Mouse (Mus musculus) gastrocnemius, postnatal 14 days (tissue): ENCODE measurements around the gene Adgra1. TPM values are rescaled to one million over a fixed set of nuclear protein-coding genes. Genes with fewer than 3 reads are reported as not detected.

Source experiments
- DNase-seq: peaks from one replicate; pipeline ENCODE4 v3.0.0; 2021; ENCODE audit warnings: mixed read lengths
- intact Hi-C: fragments of 180-260 bp; cut with DNase I; formaldehyde crosslinking; loops from one replicate; pipeline ENCODE4 v1.15.1; 2025; ENCODE audit warnings: low total_unique reads
- total RNA-seq, 2 experiments: library from RNA; stranded (reverse); gene quantifications; 2 replicates each; pipeline ENCODE4 v1.2.3; 2021

Gene Adgra1
- total RNA-seq, 2 experiments from 2014 or later = 0.14 to 0.22 TPM

DNA sequence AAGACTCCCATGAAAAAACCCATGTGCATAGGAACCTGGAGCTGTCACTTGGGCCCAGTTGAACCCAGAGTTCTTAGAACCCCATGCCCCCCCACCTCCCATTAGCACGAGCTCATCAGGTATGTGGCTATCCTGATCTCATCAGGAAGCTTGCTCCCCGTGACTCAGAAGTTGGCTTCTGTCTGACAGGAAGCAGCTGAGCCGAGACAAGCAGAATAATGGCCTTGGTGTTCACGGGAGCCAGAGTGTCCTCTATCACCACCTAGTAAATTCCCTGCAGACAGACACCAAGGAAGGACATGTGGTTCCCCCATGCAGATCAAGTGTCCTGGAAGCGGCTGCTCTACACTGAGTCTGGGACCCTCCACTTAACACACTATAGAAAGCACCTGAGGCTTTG is 9.8 kb downstream of the Adgra1 start:
- no peak for DNase-seq

DNA sequence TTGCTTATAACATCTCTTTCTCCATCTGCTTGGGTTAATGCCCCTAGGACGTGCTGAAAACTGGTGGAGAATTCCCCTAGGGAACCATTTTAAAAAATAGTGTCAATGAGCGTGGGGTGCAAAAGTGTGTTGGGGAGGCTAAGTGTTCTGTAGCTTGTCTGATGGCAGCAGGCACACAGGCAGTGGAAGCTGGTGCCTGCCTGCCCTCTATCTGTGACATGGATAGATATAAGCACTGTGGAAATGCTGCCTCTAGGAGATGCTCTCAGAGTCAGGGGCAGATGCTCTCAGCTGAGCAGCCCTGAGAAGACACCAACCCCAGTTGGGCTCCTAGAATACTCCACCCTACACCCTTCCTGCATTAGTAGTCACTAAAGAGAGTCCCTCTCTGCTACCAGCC is 11.1 kb downstream of the Adgra1 start:
- intact Hi-C loops = no loop called here
- no peak for DNase-seq

More for the DNA sequence above, 9.8 kb downstream of the Adgra1 start:
- intact Hi-C loops = no loop called here

DNA sequence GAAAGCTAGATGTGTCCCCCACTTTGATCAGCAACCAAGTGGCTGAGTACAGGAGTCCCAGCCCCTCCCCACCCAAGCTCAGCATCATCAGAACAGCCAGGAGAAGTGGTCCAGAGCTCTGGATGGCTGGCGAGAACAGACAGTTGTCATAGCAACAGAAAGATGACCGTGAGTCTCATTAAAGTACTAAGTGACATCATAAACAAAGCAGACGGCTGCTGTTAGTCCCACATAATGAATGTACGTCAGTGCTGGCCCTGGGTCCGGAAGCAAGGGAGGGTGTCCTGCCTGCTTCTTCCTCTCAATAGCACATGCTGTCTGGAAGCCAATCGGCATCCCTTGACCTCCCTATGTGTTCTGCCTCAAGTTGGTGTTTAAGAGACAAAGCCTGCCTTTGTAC is 16.2 kb downstream of the Adgra1 start:
- intact Hi-C loops = no loop called here
- DNase-seq = no peak

DNA sequence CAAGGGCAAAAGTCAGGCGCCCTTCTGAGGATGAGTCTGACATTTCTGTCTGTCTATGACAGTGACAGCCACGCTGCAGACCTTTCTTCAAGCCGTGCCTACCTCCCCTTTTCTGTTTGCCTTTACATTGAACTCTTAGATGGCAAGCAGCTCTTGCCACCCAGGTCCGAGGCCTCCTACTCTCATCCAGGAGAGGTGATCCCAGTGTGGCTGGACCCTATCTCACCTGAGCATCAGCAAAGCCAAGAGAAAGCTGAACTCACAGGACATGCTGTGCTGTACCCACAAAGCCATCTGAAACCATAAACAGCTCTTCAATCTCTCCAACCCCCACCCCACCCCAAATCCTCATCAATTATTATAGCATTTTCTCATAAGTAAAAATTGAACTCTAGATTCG is 16.7 kb downstream of the Adgra1 start:
- intact Hi-C loops = no loop called here
- DNase-seq = no peak

DNA sequence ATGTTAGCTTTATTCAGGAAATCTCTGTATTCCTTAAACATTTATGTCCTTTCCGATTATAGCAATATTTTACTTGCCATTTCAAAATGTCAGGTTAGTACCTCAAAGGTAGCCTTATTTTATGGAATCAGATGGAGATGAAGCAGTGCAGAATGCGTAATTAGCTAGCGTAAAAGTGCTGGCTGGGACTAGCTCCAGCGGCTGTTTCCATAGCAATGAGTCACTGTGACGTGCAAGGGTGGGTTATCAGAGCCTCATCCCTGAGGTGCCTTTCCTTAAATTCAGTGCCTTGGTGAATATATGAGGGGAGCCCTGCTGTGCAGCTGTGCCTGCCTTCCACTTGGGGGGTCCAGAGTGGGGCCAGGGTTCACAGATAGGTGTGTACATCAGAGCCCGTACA is 17.1 kb downstream of the Adgra1 start:
- intact Hi-C loops = no loop called here

DNA sequence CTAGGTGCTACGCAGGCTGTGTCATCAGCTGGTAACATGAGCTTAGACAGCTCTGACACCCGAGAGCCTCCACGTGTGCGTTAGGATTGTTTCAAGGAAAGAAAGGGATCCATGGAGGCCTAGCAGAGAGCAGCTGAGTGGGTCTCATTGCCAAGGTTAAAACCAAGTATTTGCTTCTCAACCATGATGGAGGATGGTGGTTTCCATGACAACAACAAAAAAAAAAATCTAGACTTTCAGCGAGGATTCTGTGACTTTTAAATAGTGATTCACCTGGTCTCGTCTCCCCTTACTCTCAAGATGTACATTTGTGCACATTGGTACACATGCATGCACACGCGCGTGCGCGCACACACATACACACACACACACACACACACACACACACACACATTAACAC is 21.3 kb downstream of the Adgra1 start:
- DNase-seq = no peak
- intact Hi-C loops = no loop called here

More for the DNA sequence above, 17.1 kb downstream of the Adgra1 start:
- no peak for DNase-seq

DNA sequence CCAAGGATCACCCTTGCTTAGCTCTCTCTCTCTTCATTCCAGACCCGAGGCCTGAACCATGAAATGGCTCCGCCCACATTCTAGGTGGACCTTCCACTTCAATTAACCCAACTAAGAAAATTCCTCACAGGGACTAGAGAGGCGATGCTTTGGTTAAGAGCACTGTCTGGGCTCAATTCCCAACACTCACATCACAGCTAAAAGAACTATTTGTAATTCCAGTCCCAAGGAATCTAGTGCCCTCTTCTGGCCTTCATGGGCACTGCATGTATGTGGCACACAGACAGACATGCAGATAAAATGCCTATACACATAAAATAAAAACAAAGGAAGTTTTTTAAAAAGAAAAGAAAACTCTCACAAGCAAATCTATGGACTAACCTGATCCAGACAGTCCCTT is 27.4 kb downstream of the Adgra1 start:
- DNase-seq = peak; percentile 59

DNA sequence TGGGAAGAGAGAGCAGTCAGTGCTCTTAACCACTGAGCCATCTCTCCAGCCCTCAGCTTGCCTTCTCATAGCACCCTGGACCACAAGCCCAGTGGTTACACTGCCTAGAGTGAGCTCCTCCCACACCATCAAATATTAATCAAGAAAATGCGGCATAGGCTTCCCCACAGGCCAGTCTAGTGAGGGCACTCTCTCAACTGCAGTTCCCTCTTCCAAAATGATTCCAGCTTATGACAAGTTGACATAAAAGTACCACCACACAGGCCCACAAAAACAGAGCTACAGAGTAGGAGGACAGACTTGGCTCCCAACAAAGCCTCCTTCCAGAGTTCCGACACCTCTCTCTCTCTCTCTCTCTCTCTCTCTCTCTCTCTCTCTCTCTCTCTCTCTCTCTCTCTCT is 29.1 kb downstream of the Adgra1 start:
- no peak for DNase-seq
- intact Hi-C loops = loop anchor here (10.0 kb wide), 1 partner anchor 218 kb away; no protein-coding TSS in a partner anchor

More for the DNA sequence above, 27.4 kb downstream of the Adgra1 start:
- intact Hi-C loops = loop anchor here (2.0 to 10.0 kb wide), 2 partner anchors 159 to 217 kb away; no protein-coding TSS in a partner anchor

DNA sequence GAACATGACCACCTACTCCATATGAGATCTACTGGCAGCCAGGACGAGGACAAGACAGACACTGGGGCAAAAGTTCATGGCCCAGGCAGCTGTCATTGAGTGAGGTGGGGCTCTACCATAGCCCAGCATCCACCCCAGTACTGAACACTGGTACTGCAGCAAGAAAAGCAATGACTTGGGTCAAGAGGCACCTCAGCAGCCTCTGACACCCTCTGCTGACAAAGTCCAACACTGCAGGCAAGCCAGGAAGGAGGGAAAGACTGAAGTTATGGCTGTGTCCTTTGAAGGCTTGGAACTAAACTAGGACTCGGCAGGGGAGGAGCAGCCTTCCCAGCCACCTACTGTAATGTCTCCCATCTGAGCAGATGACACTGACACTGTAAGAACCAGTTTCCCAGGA is 30.3 kb downstream of the Adgra1 start:
- intact Hi-C loops = loop anchor here (10.0 kb wide), 1 partner anchor 219 kb away; no protein-coding TSS in a partner anchor

DNA sequence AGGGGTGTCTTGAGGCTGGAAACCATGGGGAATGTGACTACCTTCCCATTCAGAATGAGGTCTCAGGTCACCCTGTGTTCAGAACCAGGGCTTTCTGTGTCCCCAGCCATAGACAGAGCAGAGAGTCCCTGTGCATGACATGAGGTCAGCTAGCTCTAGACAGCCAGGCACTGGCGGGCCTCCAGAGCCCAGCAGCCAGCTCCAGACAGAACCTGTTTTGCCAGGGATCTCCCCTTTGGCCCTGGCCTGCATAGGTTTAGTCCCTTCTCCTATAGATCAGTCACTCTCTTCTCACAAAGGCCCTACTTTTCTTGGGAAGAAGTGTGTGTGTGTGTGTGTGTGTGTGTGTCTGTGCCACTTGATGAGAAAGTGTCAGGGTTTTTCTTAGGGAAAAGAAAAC is 30.9 kb downstream of the Adgra1 start:
- intact Hi-C loops = loop anchor here (10.0 kb wide), 1 partner anchor 220 kb away; no protein-coding TSS in a partner anchor
- no peak for DNase-seq

More for the DNA sequence above, 30.3 kb downstream of the Adgra1 start:
- DNase-seq = no peak

DNA sequence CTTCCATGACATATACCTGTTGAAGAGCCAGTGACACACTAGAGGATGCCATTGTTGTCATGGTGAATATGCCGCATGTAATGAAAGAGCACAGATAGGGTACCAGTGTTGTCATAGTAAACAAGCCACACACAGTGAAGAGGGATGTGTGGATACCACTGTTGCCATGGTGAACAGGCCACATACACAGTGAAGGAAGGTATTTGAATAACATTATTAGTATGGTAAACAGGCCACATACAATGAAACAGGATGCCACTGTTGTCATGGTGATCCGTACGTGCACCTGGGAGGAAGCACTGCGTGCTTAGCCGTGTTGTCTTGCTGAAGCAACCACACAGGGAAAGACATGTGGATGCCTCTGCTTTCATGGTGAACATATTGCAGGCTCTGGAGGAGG is 37.0 kb downstream of the Adgra1 start:
- intact Hi-C loops = no loop called here

DNA sequence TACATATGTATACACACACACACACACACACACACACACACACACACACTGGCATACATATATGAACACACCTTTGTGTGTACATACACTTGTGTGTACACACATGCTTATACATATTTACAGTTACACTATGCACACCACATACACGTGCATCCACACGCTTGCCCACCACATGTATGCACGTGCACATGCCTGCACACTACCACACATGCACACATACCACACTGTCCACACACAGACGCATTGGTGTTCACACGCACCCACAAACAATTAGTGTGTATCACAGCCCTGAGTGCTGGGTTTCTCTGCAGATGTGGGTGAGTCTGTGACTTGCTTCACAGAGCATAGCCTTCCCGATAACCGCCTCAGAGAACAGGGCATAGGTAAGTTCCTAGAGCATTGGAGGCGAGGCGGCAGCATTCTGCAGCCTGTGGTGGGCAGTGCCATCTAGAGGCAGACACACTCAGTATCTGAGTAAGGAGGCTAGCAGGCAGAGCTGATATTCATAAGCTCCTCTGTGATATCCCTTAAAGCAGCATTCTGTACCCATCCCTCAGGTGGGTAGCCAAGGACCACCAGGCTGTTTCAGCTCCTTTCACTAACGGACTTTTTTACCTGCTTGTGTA is 43.3 kb downstream of the Adgra1 start:
- intact Hi-C loops = no loop called here
- no peak for DNase-seq

More for the DNA sequence above, 37.0 kb downstream of the Adgra1 start:
- DNase-seq = no peak

DNA sequence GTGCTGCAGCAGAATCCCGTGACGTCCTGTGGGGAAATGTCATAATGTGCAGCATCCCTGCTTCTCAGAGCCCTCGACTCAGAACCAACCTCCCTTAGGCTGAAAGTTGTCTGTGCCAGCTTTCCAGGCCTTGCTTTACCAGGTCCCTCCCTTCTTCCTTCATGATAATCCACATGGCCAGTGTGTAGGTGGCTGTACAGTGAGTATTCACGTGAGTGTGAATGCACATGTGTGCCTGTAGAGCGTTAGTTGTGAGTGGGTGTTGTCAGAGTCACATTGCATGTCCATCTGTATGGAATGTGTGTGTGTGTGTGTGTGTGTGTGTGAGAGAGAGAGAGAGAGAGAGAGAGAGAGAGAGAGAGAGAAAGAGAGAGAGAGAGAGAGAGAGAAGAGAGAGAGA is 44.1 kb downstream of the Adgra1 start:
- intact Hi-C loops = no loop called here
- no peak for DNase-seq

DNA sequence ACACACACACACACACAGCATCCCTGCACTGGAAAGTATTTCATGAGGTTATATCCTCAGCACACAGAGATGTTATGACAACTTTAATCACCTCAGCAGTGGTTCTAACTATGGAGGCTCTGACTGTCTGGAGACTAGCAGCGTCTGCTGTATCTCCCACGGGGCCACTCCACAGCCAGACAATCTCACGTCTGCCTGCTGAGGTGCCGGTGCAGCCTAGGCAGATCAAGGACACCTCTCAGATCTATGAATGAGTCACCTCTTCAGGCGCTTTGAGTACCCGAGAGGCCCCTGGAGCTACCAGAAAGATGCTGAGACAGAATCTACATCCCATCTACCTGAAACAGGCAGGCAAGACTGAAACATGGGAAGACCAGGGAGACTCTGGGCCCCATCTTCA is 44.6 kb downstream of the Adgra1 start:
- DNase-seq = no peak
- intact Hi-C loops = no loop called here

DNA sequence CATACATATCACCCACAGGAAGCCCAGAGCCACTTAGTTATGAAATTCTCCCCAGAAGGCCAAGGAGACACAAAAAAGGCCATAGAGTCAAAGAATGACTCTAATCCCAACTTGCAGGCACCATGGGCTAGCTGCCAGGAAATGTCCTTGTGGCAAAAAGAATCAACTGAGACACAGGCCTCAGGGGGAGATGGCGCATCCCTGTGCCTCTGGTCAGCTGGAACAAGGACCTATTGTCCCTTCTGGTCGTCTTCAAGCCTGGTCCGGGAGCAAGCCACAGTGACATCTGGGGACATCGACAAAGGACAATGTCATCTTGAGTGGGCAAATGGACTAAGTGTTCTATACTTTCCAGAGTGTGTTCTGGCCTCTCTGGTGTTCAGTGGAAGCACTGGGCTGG is 49.6 kb downstream of the Adgra1 start:
- intact Hi-C loops = no loop called here
- DNase-seq = no peak

DNA sequence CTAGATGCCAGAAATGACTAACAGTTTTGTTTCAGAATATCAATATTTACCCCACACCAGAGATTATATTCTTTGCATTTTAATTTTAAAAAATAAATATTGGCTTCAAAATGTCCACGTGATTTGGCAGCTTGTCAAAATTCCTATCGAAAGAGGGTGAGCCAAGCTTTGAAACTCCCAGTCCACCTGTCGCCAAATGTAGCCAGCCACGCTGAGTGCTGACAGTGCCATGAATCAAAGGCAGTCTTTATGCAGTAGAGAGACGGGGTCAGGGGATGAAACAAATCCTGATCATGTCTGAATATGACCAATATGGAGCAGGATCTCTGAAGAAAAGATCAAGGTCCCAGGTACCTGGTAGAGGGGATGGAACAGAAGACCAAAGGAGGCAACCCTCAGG is 57.8 kb downstream of the Adgra1 start:
- no peak for DNase-seq
- intact Hi-C loops = no loop called here

DNA sequence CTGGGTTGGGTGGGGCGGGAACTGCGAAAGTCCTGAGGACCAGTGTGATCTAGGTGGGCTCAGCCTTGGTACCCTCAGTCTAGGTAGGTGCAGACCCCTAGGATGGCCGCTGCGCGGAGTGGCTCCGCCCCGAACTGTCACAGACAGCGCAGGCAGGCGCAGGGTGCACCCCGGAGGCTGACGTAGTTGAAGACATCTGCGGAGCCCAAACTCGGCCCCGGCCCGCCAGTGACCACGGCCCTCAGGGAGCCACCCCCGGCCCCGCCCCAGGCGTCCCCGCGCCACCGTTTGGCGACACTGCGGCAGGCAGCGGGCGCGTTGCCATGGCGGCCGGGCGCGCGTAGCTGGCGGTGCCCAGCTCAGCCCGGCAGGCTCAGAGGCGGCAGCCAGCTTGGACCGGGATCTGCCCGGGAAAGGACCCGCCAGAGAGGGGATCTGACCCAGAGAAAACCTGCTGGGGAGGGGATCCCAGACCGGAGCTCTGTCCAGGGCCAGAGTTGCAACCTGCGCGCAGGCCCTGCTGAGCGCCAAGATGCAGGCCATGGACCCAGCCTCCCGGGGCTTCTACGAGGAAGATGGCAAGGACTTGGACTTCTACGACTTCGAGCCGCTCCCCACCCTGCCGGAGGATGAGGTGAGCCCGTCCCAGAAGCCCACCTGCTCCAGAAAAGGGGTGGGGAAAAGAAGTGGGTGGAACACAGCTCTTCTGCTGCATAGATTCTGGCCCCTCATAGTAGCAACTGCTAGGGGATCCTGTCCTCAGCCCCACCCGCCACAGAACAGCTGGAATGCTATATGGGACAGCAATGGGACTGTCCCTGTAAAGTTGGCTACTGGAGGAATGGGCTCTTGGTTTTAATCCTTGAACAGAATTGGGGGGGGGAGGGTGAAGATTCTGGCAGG is 60.9 kb downstream of the Adgra1 start, which contains the start of gene Kndc1:
Kndc1 (plus strand) TSS at position 42 of the 903 bp plus-strand sequence.
- peak; percentile 18 for DNase-seq
- intact Hi-C loops = no loop called here

DNA sequence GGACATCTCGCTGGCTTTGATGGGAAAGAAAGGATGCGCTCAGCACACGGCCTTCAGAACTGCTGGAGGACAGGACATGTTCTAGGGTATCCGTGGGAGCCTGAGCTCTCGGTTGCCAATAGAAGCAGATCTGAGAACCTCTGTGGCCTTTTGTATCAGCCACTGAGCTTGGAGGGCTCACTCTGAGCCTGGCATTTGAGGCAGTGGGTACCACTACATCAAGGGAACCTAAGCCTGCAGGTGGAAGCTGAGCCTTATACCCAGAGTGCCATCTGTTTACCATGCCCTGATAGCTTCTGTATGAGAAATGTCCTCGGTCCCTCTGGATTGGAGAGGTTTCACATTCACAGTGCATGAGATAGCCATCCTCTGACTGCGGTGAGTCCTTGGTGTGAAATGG is 62.3 kb downstream of the Adgra1 start:
- no peak for DNase-seq
- intact Hi-C loops = no loop called here

DNA sequence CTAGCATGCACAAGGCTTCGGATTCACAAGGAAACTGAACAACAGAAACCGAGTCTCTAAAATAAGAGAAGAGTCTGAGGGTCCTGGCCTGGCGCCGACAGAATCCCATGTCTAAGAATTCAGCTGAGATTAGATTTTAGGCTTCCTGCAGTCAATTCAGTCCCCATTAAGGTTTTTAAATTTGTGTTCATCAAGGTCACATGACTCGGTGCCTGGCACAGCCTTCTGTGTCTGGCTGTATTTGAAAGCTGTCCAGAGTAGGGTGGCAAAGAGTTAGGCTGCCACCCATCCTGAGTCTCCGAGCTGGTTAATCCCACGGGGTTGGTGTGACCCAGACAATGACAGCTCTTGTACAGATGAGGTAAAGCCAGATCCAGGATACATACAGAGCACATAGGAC is 62.8 kb downstream of the Adgra1 start:
- intact Hi-C loops = no loop called here
- no peak for DNase-seq

DNA sequence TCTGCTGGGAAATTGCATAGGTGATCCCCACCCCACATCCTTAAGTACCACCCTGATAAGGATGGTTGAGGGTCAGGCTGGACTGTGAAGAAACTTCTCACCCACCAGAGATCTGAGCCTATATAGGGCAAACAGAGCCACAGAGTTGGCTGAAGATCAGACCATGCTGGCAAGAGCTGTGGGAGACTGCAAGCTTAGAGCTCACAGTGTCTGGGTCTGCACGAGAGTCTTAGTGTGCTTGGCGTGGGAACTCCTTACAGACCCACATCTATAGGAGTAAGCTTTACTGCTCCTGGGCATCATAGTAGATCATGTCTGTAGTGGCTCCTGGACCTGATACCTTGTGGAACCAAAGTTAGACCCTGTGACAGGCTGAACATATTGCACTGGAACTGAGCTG is 64.6 kb downstream of the Adgra1 start:
- intact Hi-C loops = no loop called here
- DNase-seq = no peak

DNA sequence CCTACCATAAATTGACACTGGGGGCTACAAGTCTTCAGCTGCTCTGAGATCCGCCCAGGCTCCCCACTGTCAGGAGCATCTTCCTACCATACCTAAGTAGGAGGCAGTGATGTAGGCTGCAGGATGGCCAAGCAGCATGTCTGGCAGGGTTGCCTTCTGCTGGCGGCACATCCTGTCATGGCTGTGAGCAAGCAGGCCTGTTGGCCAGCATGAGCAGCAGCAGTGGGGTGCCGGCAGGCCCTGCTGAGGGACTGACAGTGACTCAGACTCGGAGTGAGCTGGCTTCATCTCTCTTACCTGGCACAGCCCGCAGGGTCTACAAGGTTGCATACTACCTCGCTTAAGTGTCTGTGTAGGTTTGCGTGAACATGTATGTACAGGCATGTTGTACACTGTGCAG is 65.5 kb downstream of the Adgra1 start:
- DNase-seq = no peak
- intact Hi-C loops = no loop called here
